Mouse (Mus musculus) testis, postnatal 14 days (tissue): ENCODE measurements around the gene Insig2.

Experiments
- DNase-seq: peaks from one replicate; pipeline ENCODE4 v3.0.0; 2021; ENCODE audit warnings: low spot score

Insig2 gene

GRCm38 (mm10) chr1:121332485-121332884 is at the start of gene Insig2:
Insig2 (minus strand) TSS chr1:121332589.
- DNase-seq, result no peak

- DNase-seq, result no peak
These were observed 49.2 kb upstream of the Insig2 start for GRCm38 (mm10) chr1:121381562-121381961.

GRCm38 (mm10) chr1:121380033-121380432 is 47.6 kb upstream of the Insig2 start:
- no peak for DNase-seq

- DNase-seq, result no peak
These were observed 45.5 kb upstream of the Insig2 start for GRCm38 (mm10) chr1:121377901-121378300.

GRCm38 (mm10) chr1:121377410-121377809 is 45.0 kb upstream of the Insig2 start:
- DNase-seq, result no peak

- no peak for DNase-seq
These were observed 41.2 kb upstream of the Insig2 start for GRCm38 (mm10) chr1:121373631-121374030.

GRCm38 (mm10) chr1:121372656-121373055 is 40.3 kb upstream of the Insig2 start:
- DNase-seq, result no peak

- DNase-seq, result no peak
These were observed 39.1 kb upstream of the Insig2 start for GRCm38 (mm10) chr1:121371449-121371848.

GRCm38 (mm10) chr1:121367257-121367656 is 34.9 kb upstream of the Insig2 start:
- DNase-seq, result no peak

- DNase-seq, result no peak
These were observed 28.2 kb upstream of the Insig2 start for GRCm38 (mm10) chr1:121360561-121360960.

GRCm38 (mm10) chr1:121359680-121360079 is 27.3 kb upstream of the Insig2 start:
- DNase-seq, result no peak

GRCm38 (mm10) chr1:121353779-121354178 is 21.4 kb upstream of the Insig2 start:
- no peak for DNase-seq

GRCm38 (mm10) chr1:121351037-121351436 is 18.6 kb upstream of the Insig2 start:
- DNase-seq, result no peak

GRCm38 (mm10) chr1:121350616-121351015 is 18.2 kb upstream of the Insig2 start:
- DNase-seq, result no peak

GRCm38 (mm10) chr1:121348875-121349847 is 16.8 kb upstream of the Insig2 start:
- DNase-seq, result no peak

- no peak for DNase-seq
These were observed 11.6 kb upstream of the Insig2 start for GRCm38 (mm10) chr1:121343966-121344365.

- no peak for DNase-seq
These were observed 3.4 kb upstream of the Insig2 start for GRCm38 (mm10) chr1:121335789-121336188.

- no peak for DNase-seq
These were observed 1.8 kb upstream of the Insig2 start for GRCm38 (mm10) chr1:121333986-121334703.

- DNase-seq, result no peak
These were observed 1.8 kb downstream of the Insig2 start for GRCm38 (mm10) chr1:121330621-121331020.

- no peak for DNase-seq
These were observed 3.0 kb downstream of the Insig2 start for GRCm38 (mm10) chr1:121329391-121329790.

- no peak for DNase-seq
These were observed 4.2 kb downstream of the Insig2 start for GRCm38 (mm10) chr1:121328193-121328555.

GRCm38 (mm10) chr1:121327344-121328192 is 4.8 kb downstream of the Insig2 start:
- peak; percentile 96 for DNase-seq
